Mouse (Mus musculus): Measurements from ENCODE around the gene Med29. TPM values are rescaled to one million over a fixed set of nuclear protein-coding genes. Genes with fewer than 3 reads are reported as not detected.

Gene Med29
- polyA plus RNA-seq, 1 experiment = 58.0 TPM

- H3K4me1 ChIP-seq (ENCODE audit: control insufficient read depth, insufficient read depth, insufficient read length, low read length) = peaks cover 24% of the 10 kb centered on the region
- 96% methylated on average over 3 of the region's 3 CpGs for WGBS
- peaks cover 17% of the 10 kb centered on the region for H3K36me3 ChIP-seq (ENCODE audit: control insufficient read depth, insufficient read depth, low read length)
- H3K27me3 ChIP-seq (ENCODE audit: control insufficient read depth, insufficient read depth, low read length) = no peaks in the 10 kb centered on the region
- H3K27ac ChIP-seq (ENCODE audit: insufficient read depth, low read depth, low read length) = no peak overlapping the region
- H3K4me3 ChIP-seq (ENCODE audit: low read depth, low read length) = no peak overlapping the region
- no peak for TF ChIP-seq CTCF (IDR thresholded peaks at IDR 0.05; ENCODE audit: extremely low read depth, insufficient read length, insufficient replicate concordance, low read depth, low read length)
- no peak for TF ChIP-seq POLR2A (IDR thresholded peaks at IDR 0.05; ENCODE audit: low read depth, low read length)
Observed at GRCm38 (mm10) chr7:28354596-28354995, 37.9 kb downstream of the Med29 start.

DNA sequence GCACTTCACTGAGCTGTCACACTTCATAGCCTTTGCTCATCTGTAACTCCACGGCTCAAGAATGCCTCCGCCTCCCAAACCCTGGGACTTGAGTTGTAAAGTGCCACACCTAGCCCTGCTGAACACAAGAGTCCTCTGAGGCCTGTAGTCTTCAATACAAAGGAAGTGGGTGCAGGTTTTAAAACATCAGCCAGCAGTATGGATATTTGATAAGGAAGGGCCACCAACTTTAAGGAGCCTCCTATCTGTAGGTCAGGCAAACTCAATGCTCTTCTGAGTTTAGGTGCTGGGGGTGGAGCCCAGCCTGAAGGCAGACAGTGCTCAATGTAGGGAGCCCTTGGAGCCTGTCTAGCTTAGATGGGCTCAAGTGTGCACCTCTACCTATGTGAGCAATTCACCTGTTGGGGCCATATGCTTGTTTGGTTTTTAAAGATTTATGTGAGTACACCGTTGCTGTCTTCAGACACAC is 38.4 kb downstream of the Med29 start:
- Histone ChIP-seq H3K4me3 (ENCODE audit: low read depth, low read length) (no peak overlapping the region), H3K27ac (ENCODE audit: insufficient read depth, low read depth, low read length) (no peak overlapping the region), H3K4me1 (ENCODE audit: control insufficient read depth, insufficient read depth, insufficient read length, low read length) (peaks cover 21% of the 10 kb centered on the region), H3K36me3 (ENCODE audit: control insufficient read depth, insufficient read depth, low read length) (peaks cover 17% of the 10 kb centered on the region), H3K27me3 (ENCODE audit: control insufficient read depth, insufficient read depth, low read length) (no peaks in the 10 kb centered on the region)
- WGBS = 49% methylated on average over 3 of the region's 3 CpGs
- TF ChIP-seq POLR2A (IDR thresholded peaks at IDR 0.05; ENCODE audit: low read depth, low read length) (no peak), CTCF (IDR thresholded peaks at IDR 0.05; ENCODE audit: extremely low read depth, insufficient read length, insufficient replicate concordance, low read depth, low read length) (no peak)

GRCm38 (mm10) chr7:28353267-28353666 is 39.2 kb downstream of the Med29 start:
- 79% methylated on average over 2 of the region's 2 CpGs for WGBS
- TF ChIP-seq CTCF (IDR thresholded peaks at IDR 0.05; ENCODE audit: extremely low read depth, insufficient read length, insufficient replicate concordance, low read depth, low read length) = no peak
- no peak for TF ChIP-seq POLR2A (IDR thresholded peaks at IDR 0.05; ENCODE audit: low read depth, low read length)
- Histone ChIP-seq H3K4me1 (ENCODE audit: control insufficient read depth, insufficient read depth, insufficient read length, low read length) (peaks cover 15% of the 10 kb centered on the region), H3K27me3 (ENCODE audit: control insufficient read depth, insufficient read depth, low read length) (no peaks in the 10 kb centered on the region), H3K36me3 (ENCODE audit: control insufficient read depth, insufficient read depth, low read length) (peaks cover 17% of the 10 kb centered on the region), H3K4me3 (ENCODE audit: low read depth, low read length) (no peak overlapping the region), H3K27ac (ENCODE audit: insufficient read depth, low read depth, low read length) (no peak overlapping the region)

GRCm38 (mm10) chr7:28351676-28352191 is 40.8 kb downstream of the Med29 start:
- TF ChIP-seq POLR2A (IDR thresholded peaks at IDR 0.05; ENCODE audit: low read depth, low read length) (no peak), CTCF (IDR thresholded peaks at IDR 0.05; ENCODE audit: extremely low read depth, insufficient read length, insufficient replicate concordance, low read depth, low read length) (no peak)
- H3K27ac ChIP-seq (ENCODE audit: insufficient read depth, low read depth, low read length) = no peak overlapping the region
- H3K4me1 ChIP-seq (ENCODE audit: control insufficient read depth, insufficient read depth, insufficient read length, low read length) = peaks cover 7% of the 10 kb centered on the region; the same call in 1 of the 2 replicates
- peaks cover 17% of the 10 kb centered on the region for H3K36me3 ChIP-seq (ENCODE audit: control insufficient read depth, insufficient read depth, low read length)
- H3K27me3 ChIP-seq (ENCODE audit: control insufficient read depth, insufficient read depth, low read length) = no peaks in the 10 kb centered on the region
- H3K4me3 ChIP-seq (ENCODE audit: low read depth, low read length) = peak overlapping the region; percentile 8; the same call in 1 of the 2 replicates
- 11% methylated on average over 4 of the region's 4 CpGs for WGBS

DNA sequence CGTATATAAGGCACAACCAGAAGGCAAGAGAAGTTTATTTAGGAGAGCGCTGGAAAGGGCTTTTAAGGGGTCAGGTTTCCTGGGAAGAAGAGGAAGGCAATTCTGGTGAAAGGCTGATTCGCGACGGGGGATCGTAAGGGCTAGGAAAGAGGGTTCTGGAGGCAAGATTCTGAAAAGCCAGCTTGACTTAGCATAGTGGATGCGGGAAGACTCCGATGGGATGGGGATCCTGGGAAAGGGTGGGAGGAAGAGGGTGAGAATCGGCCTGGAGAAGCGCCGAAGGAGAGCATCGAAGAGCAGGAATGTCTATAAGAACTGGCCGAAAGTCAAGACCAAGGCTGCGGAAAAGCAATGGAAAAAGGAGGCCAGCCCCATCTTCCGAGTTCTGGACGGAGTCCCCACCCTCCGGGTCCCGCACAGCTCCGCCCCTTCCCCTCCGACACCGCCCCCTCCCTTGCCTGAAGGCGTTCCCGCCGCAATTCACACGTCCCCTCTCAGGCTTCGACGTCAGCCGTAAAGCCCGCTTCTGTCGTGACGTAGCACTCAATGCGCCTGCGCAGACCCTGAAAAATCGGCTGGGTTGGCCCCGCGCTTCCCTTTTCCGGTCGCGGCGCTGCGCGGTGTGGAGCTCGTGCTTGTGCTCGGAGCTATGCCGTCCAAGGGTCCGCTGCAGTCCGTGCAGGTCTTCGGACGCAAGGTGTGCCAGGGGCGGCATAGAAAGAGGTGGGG is 42.2 kb downstream of the Med29 start, which contains the start of gene Rps16:
Gene Rps16, plus strand, starts transcription at position 498 of the 729 bp plus-strand sequence.
- H3K4me1 ChIP-seq (ENCODE audit: control insufficient read depth, insufficient read depth, insufficient read length, low read length) = peaks cover 7% of the 10 kb centered on the region; the same call in 1 of the 2 replicates
- WGBS = 1% methylated on average over 50 of the region's 50 CpGs
- TF ChIP-seq CTCF (IDR thresholded peaks at IDR 0.05; ENCODE audit: extremely low read depth, insufficient read length, insufficient replicate concordance, low read depth, low read length) (no peak), POLR2A (IDR thresholded peaks at IDR 0.05; ENCODE audit: low read depth, low read length) (no peak; the same call in 1 of the 2 replicates)

GRCm38 (mm10) chr7:28348601-28349000 is 43.9 kb downstream of the Med29 start:
- Histone ChIP-seq H3K4me1 (ENCODE audit: control insufficient read depth, insufficient read depth, insufficient read length, low read length) (peaks cover 3% of the 10 kb centered on the region; the same call in 1 of the 2 replicates), H3K4me3 (ENCODE audit: low read depth, low read length) (no peak overlapping the region), H3K27me3 (ENCODE audit: control insufficient read depth, insufficient read depth, low read length) (no peaks in the 10 kb centered on the region), H3K36me3 (ENCODE audit: control insufficient read depth, insufficient read depth, low read length) (peaks cover 14% of the 10 kb centered on the region), H3K27ac (ENCODE audit: insufficient read depth, low read depth, low read length) (no peak overlapping the region)
- no peak for TF ChIP-seq POLR2A (IDR thresholded peaks at IDR 0.05; ENCODE audit: low read depth, low read length)
- TF ChIP-seq CTCF (IDR thresholded peaks at IDR 0.05; ENCODE audit: extremely low read depth, insufficient read length, insufficient replicate concordance, low read depth, low read length) = no peak
- 80% methylated on average over 7 of the region's 7 CpGs for WGBS

More for the DNA sequence above, 42.2 kb downstream of the Med29 start, which contains the start of gene Rps16:
- Histone ChIP-seq H3K27ac (ENCODE audit: insufficient read depth, low read depth, low read length) (peak within 1 kb of the TSS; percentile 83), H3K36me3 (ENCODE audit: control insufficient read depth, insufficient read depth, low read length) (peaks cover 17% of the 10 kb centered on the region), H3K27me3 (ENCODE audit: control insufficient read depth, insufficient read depth, low read length) (no peaks in the 10 kb centered on the region), H3K4me3 (ENCODE audit: low read depth, low read length) (peak within 1 kb of the TSS; percentile 96)

DNA sequence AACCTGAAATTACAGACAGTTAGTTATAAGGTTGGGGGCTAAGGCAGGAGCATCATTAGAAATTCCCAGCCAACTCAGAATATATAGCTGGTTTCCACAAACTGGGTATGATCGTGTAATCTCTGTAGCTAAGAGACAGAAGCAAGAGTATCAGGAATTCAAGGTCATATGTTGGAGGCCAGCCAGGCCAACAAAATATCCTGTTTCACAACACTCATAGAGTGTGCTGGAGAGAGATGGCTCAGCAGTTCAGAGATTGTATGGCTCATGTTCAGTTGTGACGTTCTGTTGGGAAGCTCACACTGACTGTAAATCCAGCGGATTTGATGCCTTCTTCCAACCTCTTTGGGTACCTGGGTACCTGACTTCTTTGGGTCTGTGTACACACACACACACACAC is 44.8 kb downstream of the Med29 start:
- 38% methylated on average over 3 of the region's 3 CpGs for WGBS
- Histone ChIP-seq H3K4me1 (ENCODE audit: control insufficient read depth, insufficient read depth, insufficient read length, low read length) (peaks cover 3% of the 10 kb centered on the region; the same call in 1 of the 2 replicates), H3K27me3 (ENCODE audit: control insufficient read depth, insufficient read depth, low read length) (no peaks in the 10 kb centered on the region), H3K27ac (ENCODE audit: insufficient read depth, low read depth, low read length) (no peak overlapping the region), H3K36me3 (ENCODE audit: control insufficient read depth, insufficient read depth, low read length) (peaks cover 7% of the 10 kb centered on the region), H3K4me3 (ENCODE audit: low read depth, low read length) (no peak overlapping the region)
- no peak for TF ChIP-seq POLR2A (IDR thresholded peaks at IDR 0.05; ENCODE audit: low read depth, low read length)
- no peak for TF ChIP-seq CTCF (IDR thresholded peaks at IDR 0.05; ENCODE audit: extremely low read depth, insufficient read length, insufficient replicate concordance, low read depth, low read length)

All from small intestine, adult 2 months (tissue).